Mouse (Mus musculus) T-helper 1 cell (primary cell): ENCODE results near the gene Adcyap1r1.

Source experiments
- in situ Hi-C: fragments of 300-600 bp; cut with MboI, MseI; formaldehyde crosslinking; loops from one replicate; pipeline ENCODE4 v1.15.1; 2025; ENCODE audit warnings: high pct_unique_total_duplicates

Gene Adcyap1r1

GRCm38 (mm10) chr6:55451771-55452371 is at the start of gene Adcyap1r1:
Gene Adcyap1r1, plus strand, starts transcription at chr6:55451978.
- in situ Hi-C loops: no loop called here

- in situ Hi-C loops: no loop called here
These were observed 49.6 kb upstream of the Adcyap1r1 start for GRCm38 (mm10) chr6:55402041-55402776.

GRCm38 (mm10) chr6:55403411-55404309 is 48.1 kb upstream of the Adcyap1r1 start:
- in situ Hi-C loops: no loop called here

GRCm38 (mm10) chr6:55404421-55404990 is 47.3 kb upstream of the Adcyap1r1 start:
- in situ Hi-C loops: no loop called here

GRCm38 (mm10) chr6:55407345-55407744 is 44.4 kb upstream of the Adcyap1r1 start:
- in situ Hi-C loops: no loop called here

GRCm38 (mm10) chr6:55410119-55410775 is 41.5 kb upstream of the Adcyap1r1 start:
- in situ Hi-C loops: no loop called here

- in situ Hi-C loops: no loop called here
These were observed 40.8 kb upstream of the Adcyap1r1 start for GRCm38 (mm10) chr6:55410977-55411376.

- in situ Hi-C loops: no loop called here
These were observed 35.6 kb upstream of the Adcyap1r1 start for GRCm38 (mm10) chr6:55416202-55416601.

GRCm38 (mm10) chr6:55418746-55419410 is 32.9 kb upstream of the Adcyap1r1 start:
- in situ Hi-C loops: no loop called here

- in situ Hi-C loops: no loop called here
These were observed 31.4 kb upstream of the Adcyap1r1 start for GRCm38 (mm10) chr6:55420411-55420810.

GRCm38 (mm10) chr6:55420869-55421361 is 30.9 kb upstream of the Adcyap1r1 start:
- in situ Hi-C loops: no loop called here

- in situ Hi-C loops: no loop called here
These were observed 19.7 kb upstream of the Adcyap1r1 start for GRCm38 (mm10) chr6:55432121-55432520.

- in situ Hi-C loops: no loop called here
These were observed 17.4 kb upstream of the Adcyap1r1 start for GRCm38 (mm10) chr6:55434360-55434759.

- in situ Hi-C loops: no loop called here
These were observed 16.3 kb upstream of the Adcyap1r1 start for GRCm38 (mm10) chr6:55435266-55436159.

GRCm38 (mm10) chr6:55437919-55438318 is 13.9 kb upstream of the Adcyap1r1 start:
- in situ Hi-C loops: no loop called here

- in situ Hi-C loops: no loop called here
These were observed 12.9 kb upstream of the Adcyap1r1 start for GRCm38 (mm10) chr6:55438837-55439236.

- in situ Hi-C loops: no loop called here
These were observed 7.7 kb upstream of the Adcyap1r1 start for GRCm38 (mm10) chr6:55443927-55444688.

GRCm38 (mm10) chr6:55444721-55445120 is 7.1 kb upstream of the Adcyap1r1 start:
- in situ Hi-C loops: no loop called here

GRCm38 (mm10) chr6:55448199-55448598 is 3.6 kb upstream of the Adcyap1r1 start:
- in situ Hi-C loops: no loop called here
